ENCODE assay signal across 19 mouse cellular contexts in genomic region chr7:98869070-98869469, GRCm38 (mm10). TPM values are rescaled to one million over a fixed set of nuclear protein-coding genes. Genes with fewer than 3 reads are reported as not detected.
DNase-seq lines count a peak whose midpoint lies in the region.
"Had no signal": no experiment of that assay in that cellular context is flagged by ENCODE, and none has a peak within 500 bp of the region (broad histone marks: within the 10 kb centered on the region; RNA-seq: fewer than 3 reads in every experiment).

No protein-coding gene starts in this region.

- 54% methylated on average over 3 of the region's 3 CpGs for WGBS in heart, embryonic 10.5 days

- peaks cover 30% of the 10 kb centered on the region for H3K27me3 ChIP-seq in heart, embryonic 10.5 days (ENCODE audit: insufficient read depth, poor library complexity, severe bottlenecking)
- no peaks in the 10 kb centered on the region for H3K27me3 ChIP-seq in splenic B cell, adult 2 months (ENCODE audit: control insufficient read depth, insufficient read depth, low read length, poor library complexity, severe bottlenecking)
- H3K27me3 ChIP-seq: forebrain, embryonic 13.5 days; heart, embryonic 13.5 days; intestine, embryonic 15.5 days had no signal

- no peaks in the 10 kb centered on the region for H3K9me3 ChIP-seq in heart, embryonic 10.5 days
- H3K9me3 ChIP-seq: forebrain, embryonic 13.5 days; heart, embryonic 13.5 days; hindbrain, embryonic 10.5 days; intestine, embryonic 15.5 days had no signal

- DNase-seq in heart, embryonic 10.5 days (ENCODE audit: low spot score): no peak
- no peak for DNase-seq in heart, adult 11 months
- peak; percentile 32 for DNase-seq in thymus, postnatal 0 days (ENCODE audit: low spot score)
- DNase-seq in thymus, postnatal 14 days: no peak
- peak; percentile 30 for DNase-seq in c-Kit-positive CD71-negative TER-119-negative erythroid progenitor cells, embryonic 14.5 days (ENCODE audit: low read depth)
- DNase-seq in splenic B cell, adult 2 months (ENCODE audit: low read depth, low spot score): peak; percentile 57
- no peak for DNase-seq in frontal cortex, adult 2 months (ENCODE audit: extremely low spot score in 1 of 2, low spot score in 1 of 2)
- no peak for DNase-seq in gastrocnemius, postnatal 25 days
- DNase-seq: cerebellum, adult 8-10 months; gastrocnemius, postnatal 10 days; kidney, postnatal 14 days; layer of hippocampus, adult 9-11 months; midbrain, embryonic 14.5 days; right cerebral cortex, postnatal 14 days had no signal

- H3K36me3 ChIP-seq in heart, embryonic 10.5 days: no peaks in the 10 kb centered on the region
- H3K36me3 ChIP-seq in splenic B cell, adult 2 months (ENCODE audit: control insufficient read depth, insufficient read depth, low read length, poor library complexity, severe bottlenecking): no peaks in the 10 kb centered on the region
- H3K36me3 ChIP-seq: heart, embryonic 13.5 days; hindbrain, embryonic 10.5 days; intestine, embryonic 15.5 days had no signal

- no peak overlapping the region for H3K4me3 ChIP-seq in heart, embryonic 10.5 days
- H3K4me3 ChIP-seq: forebrain, embryonic 13.5 days; heart, embryonic 13.5 days; hindbrain, embryonic 10.5 days; intestine, embryonic 15.5 days had no signal

- peaks cover 72% of the 10 kb centered on the region for H3K4me1 ChIP-seq in heart, embryonic 10.5 days

- H3K27ac ChIP-seq in heart, embryonic 10.5 days: peak overlapping the region; percentile 71; the same call in 1 of the 2 replicates
- H3K27ac ChIP-seq: forebrain, embryonic 13.5 days; heart, embryonic 13.5 days; hindbrain, embryonic 10.5 days; intestine, embryonic 15.5 days; liver, embryonic 14.5 days had no signal

RNA-seq across cellular contexts. Expression of gene Wnt11, which starts 34.2 kb away (rescaled TPM):
- 29.0 and 29.4 TPM in 2 replicates for polyA plus RNA-seq in heart, embryonic 10.5 days (2016; fragmentation: Nextera tagmentation; extraction: Ambion mirVana)
- polyA plus RNA-seq in thymus, postnatal 0 days (2015; fragmentation: Nextera tagmentation; extraction: Ambion mirVana): 0.49 and 1.0 TPM in 2 replicates
- polyA plus RNA-seq in frontal cortex, adult 2 months (2012; rRNA removed): 0.82 and 0.90 TPM in 2 replicates
- total RNA-seq in gastrocnemius, postnatal 25 days (2021): 1 to 10 TPM; 5.7 to 6.6 TPM

Comparison
In these comparisons a context has a peak if more than half of its experiments do, and no peak if none do; other contexts are left out.
1. DNase-seq: peak in thymus, postnatal 0 days (single experiment), c-Kit-positive CD71-negative TER-119-negative erythroid progenitor cells, embryonic 14.5 days (single experiment) and splenic B cell, adult 2 months (single experiment); none in heart, embryonic 10.5 days (single experiment), heart, adult 11 months (single experiment), thymus, postnatal 14 days (single experiment), frontal cortex, adult 2 months (0 of 2) and gastrocnemius, postnatal 25 days (single experiment).
2. RNA of gene Wnt11, which starts 34.2 kb away (polyA plus RNA-seq): 29.0 to 29.4 TPM in heart, embryonic 10.5 days; 0.49 to 1.0 TPM in thymus, postnatal 0 days and 0.82 to 0.90 TPM in frontal cortex, adult 2 months; every median in the first group is over 10 times any median in the second.